Mouse (Mus musculus): ENCODE results near the gene AU022751. TPM values are rescaled to one million over a fixed set of nuclear protein-coding genes. Genes with fewer than 3 reads are reported as not detected.

Gene AU022751
- 1 to 10 TPM in 1 of 2 experiments, under 1 TPM in 1; 0.80 to 1.4 TPM for total RNA-seq (2021)

DNA sequence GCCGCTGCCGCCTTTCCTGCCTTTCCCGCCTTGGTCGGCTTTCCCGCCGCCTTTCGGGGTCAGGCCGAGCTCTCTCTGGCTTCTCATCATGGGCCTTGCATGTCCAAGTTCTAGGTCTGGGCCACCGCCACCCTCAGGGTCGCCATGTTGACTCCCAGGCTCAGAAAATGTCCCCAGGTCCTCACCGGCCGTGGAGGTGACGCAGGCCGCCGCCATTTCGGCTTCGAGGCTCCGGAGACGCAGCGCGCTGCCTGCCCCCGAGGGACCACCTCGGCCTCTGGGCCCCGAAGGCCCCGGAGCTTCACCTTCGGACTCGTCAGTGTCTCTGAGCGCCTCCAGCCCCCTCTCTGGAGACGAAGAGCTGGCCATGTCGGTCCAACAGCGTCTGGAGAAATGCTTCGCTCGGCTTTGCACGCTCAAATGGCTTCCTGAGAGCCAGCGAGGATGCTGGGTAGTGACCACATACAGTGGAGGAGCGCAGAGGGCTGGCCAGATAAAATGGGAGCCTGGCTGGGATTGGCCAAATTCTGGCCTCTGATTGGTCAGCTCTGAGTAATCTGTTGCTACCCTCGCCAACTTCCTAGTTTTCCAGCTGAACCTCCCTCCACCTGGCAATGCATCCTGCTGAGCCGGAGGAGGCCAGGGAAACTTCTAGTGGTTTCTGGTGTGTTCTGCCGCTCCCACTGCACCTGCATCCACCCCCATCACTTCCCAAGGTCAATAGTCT, at the start of gene AU022751:
TSS of gene AU022751 (minus strand) at position 466 of the 727 bp plus-strand sequence.
- DNase-seq = no peak

DNA sequence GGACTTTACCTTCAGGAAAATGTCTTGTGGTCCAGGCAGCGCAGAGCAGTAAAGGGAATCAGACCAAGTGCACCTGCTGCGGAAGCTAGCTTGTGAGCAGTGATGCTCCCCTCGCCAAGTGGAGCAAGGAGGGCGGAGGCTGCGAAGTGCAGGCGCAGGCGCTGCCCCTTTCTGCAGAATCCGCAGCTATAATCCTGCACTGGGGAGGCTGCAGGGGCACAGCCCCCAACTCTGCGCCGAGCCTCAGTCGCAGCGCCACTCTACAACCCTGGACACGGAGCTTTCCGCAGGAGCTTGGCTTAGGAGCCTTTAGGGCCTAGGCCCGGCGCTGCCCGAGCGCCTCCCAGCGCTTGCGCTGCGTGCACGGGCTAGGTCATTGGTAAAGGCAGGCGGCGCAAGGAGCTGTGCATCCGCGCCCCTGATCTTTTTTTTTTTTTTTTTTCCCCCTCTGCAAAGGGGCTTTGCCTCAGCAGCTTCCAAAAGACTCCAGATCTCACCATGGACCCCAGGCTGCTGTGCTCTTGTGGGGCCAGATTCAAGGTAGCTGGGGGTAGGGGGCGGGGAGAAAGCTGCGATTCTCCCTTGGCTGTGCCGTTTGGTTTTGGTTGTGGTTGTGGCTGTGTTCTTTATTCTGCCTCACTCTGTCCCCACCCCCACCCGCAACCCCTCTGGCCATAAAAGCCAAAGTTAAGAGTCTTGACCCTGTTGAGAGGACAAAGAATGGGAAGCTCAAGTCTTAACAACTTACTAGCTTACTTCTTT, 9.0 kb upstream of the AU022751 start:
- DNase-seq = peak; percentile 37 to 51

DNA sequence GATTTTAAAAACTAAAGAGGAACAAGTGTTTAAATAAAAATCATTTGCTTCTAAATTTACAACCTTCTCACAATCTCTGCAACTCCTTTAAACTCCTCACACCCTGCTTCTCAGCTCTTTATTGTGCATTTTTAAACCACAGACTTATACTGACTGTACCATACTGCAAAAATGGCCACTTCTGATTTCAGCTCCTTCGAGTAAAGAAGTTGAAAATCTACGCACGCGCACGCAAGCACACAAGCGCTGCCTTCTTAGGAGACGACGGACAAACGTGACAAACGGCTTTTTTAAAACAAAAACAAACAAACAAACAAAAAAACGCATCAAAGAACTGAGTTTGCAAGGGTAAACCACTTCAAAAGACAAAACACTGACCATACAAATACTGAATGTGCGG, 8.3 kb upstream of the AU022751 start:
- no peak for DNase-seq

DNA sequence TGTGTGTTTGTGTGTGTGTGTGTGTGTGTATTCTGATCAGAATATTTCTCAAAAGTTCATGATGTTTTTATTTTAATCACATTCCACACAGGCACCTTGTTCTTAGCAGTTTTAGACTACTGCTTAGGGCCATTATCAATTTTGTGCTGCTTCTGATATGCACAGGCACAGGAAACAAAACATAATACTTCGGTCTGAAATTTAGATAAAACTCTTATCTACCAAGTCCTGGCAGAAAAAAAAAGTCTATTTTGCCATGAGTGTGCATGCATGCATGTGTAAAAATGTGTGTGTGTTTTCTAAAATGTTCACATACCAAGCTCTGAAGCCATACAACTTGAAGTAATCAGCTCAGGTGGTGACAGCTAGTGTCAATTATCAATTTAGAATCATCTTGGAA, 21.7 kb downstream of the AU022751 start:
- no peak for DNase-seq

DNA sequence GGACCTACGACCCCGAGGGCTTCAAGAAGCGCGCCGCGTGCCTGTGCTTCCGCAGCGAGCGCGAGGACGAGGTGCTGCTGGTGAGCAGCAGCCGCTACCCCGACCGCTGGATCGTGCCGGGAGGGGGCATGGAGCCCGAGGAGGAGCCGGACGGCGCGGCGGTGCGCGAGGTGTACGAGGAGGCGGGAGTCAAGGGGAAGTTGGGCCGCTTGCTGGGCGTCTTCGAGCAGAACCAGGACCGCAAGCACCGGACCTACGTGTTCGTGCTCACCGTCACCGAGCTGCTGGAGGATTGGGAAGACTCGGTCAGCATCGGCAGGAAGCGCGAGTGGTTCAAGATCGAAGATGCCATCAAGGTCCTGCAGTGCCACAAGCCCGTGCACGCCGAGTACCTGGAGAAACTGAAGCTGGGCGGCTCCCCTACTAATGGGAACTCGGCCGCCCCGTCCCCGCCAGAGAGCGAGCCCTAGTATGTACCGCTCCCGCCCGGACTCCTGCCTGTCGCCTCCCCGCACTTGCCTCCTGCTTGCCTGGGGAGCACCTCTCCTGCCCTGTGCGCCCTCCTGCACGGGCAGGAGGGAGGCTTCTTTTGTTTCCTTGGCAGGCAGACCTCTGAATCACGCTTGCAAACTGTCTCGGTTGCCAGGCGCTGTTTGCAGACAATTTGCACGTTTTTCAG, 35.1 kb downstream of the AU022751 start:
- peak; percentile 4 to 11 for DNase-seq

DNA sequence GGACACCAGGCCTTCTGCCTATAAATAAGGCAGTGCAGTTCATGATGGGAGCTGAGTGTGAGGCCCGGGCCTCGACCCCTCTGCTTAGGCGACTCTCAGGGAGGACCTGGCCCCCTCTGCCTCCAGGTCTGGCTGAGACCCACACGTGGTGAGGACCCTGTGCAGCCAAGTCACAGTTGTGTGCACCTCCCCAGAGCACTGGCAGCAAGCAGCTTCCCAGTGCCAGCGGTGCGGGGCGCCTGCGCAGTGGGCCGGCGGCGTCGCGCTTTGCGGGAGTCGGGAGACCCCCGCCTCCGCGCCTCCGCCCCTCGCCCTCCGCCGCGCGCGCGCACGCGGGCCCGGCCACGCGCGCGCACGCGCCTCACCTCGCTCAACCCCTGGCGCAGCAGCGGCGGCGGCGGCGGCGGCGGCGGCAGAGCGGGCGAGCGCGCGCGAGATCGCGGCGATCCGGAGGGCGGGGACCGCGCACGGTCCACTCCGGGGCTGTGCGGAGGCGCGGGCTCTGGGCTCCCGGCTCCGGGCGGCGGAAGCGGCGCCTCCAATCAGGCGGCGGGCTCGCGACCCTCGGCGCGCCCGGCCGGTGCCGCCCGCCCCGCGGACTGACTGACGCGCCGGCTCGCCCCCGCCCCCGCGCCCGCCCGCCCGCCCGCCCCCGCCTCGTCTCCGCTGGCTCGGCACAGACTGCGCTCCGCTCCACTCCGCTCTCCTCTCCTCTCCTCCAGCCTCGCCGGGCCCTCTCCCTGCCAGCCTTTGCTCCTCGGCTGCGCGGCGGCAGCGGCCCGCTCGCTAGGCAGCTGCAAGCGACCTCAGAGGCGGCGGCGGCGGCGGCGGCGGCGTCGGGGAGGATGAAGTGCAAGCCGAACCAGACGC, 35.9 kb downstream of the AU022751 start, which contains the start of gene Nudt11:
TSS of gene Nudt11 (plus strand) at position 388 of the 870 bp plus-strand sequence.
- DNase-seq = peak; percentile 2 to 14

Small RNA genes lying within 50 kb of the gene (microRNA-seq; reads per million reads assigned to microRNA genes)
- gene Gm27360 = 0 reads per million in 2 experiments

Other genes with a start within 250 kb of the AU022751 start
- gene Nudt11, start 36.0 kb downstream of the AU022751 start, total RNA-seq (2021) = 10 to 100 TPM; 30.6 to 32.2 TPM
- 10 to 100 TPM; 30.4 to 32.1 TPM for gene Nudt10, start 89.6 kb upstream of the AU022751 start, total RNA-seq (2021)
- under 1 TPM in 1 of 2 experiments, not detected in 1; 0.15 TPM for gene Bmp15, start 237.3 kb upstream of the AU022751 start, total RNA-seq (2021)

Measured in layer of hippocampus, postnatal 36 days (tissue).